Mouse (Mus musculus): Measurements from ENCODE around the gene Gm21294.
"Not testable (repeated sequence)": the region's sequence is repeated elsewhere in the genome, so short reads cannot be mapped to it uniquely, and the experiment has no call there.

Gene Gm21294

GRCm38 (mm10) chrY:89052506-89052905, at the start of gene Gm21294:
TSS of gene Gm21294 (plus strand) at chrY:89052806.
- not testable (repeated sequence) for DNase-seq (ENCODE audit: low spot score in 2 of 2)

- peak in 1 of 2 experiments; percentile 18 for DNase-seq (ENCODE audit: low spot score in 2 of 2)
Observed at GRCm38 (mm10) chrY:89126246-89126645, 73.6 kb downstream of the Gm21294 start.
